Mouse (Mus musculus): Measurements from ENCODE around the gene Dgcr2. TPM values are rescaled to one million over a fixed set of nuclear protein-coding genes. Genes with fewer than 3 reads are reported as not detected.

Dgcr2 gene
- polyA plus RNA-seq, 2 experiments, result 14.2 to 15.5 TPM

- H3K9me3 ChIP-seq (ENCODE audit: control insufficient read depth, low read length), result no peaks in the 10 kb centered on the region
- 2% methylated on average over 73 of the region's 73 CpGs for WGBS (ENCODE audit: insufficient replicate concordance)
- peak overlapping the region; percentile 69 for H3K4me2 ChIP-seq (ENCODE audit: low read depth)
- H3K4me1 ChIP-seq (replicated peaks; ENCODE audit: control insufficient read depth in 2 of 2, insufficient read depth in 2 of 2, low read length in 1 of 2), result no peaks in the 10 kb centered on the region
- peak; percentile 75 for ATAC-seq (ENCODE audit: insufficient read depth)
- DNase-seq (ENCODE audit: low read depth in 3 of 3, low spot score in 3 of 3), result peak; percentile 41 to 51 (median 49)
- TF ChIP-seq CTCF (IDR thresholded peaks at IDR 0.05; ENCODE audit: low read depth) (no peak), EP300 (IDR thresholded peaks at IDR 0.05; ENCODE audit: low read depth) (no peak)
- peaks cover 71% of the 10 kb centered on the region for H3K27me3 ChIP-seq (ENCODE audit: control insufficient read depth, insufficient read depth, low read length)
- no peaks in the 10 kb centered on the region for H3K36me3 ChIP-seq (replicated peaks; ENCODE audit: control insufficient read depth, insufficient read depth, low read depth)
- peak overlapping the region; percentile 21 to 47; a peak in 3 of 4 replicates for H3K4me3 ChIP-seq (ENCODE audit: insufficient read depth in 1 of 2, low read depth in 2 of 2, low read length in 2 of 2)
- no peak overlapping the region for H3K9ac ChIP-seq (replicated peaks)
- H3K27ac ChIP-seq, result no peak overlapping the region
Measured at GRCm38 (mm10) chr16:17807192-17808009, 91.0 kb downstream of the Dgcr2 start.

GRCm38 (mm10) chr16:17806581-17807191, 91.7 kb downstream of the Dgcr2 start:
- no peak for TF ChIP-seq EP300 (IDR thresholded peaks at IDR 0.05; ENCODE audit: low read depth)
- no peak for TF ChIP-seq CTCF (IDR thresholded peaks at IDR 0.05; ENCODE audit: low read depth)
- ATAC-seq (ENCODE audit: insufficient read depth) (peak; percentile 6; the same call in 1 of the 2 replicates), DNase-seq (ENCODE audit: low read depth in 3 of 3, low spot score in 3 of 3) (no peak)
- Histone ChIP-seq H3K9me3 (ENCODE audit: control insufficient read depth, low read length) (no peaks in the 10 kb centered on the region), H3K27me3 (ENCODE audit: control insufficient read depth, insufficient read depth, low read length) (peaks cover 78% of the 10 kb centered on the region), H3K4me3 (ENCODE audit: insufficient read depth in 1 of 2, low read depth in 2 of 2, low read length in 2 of 2) (peak overlapping the region in 1 of 2 experiments; percentile 47; a peak in 2 of 4 replicates), H3K36me3 (replicated peaks; ENCODE audit: control insufficient read depth, insufficient read depth, low read depth) (no peaks in the 10 kb centered on the region), H3K9ac (replicated peaks) (no peak overlapping the region), H3K4me2 (ENCODE audit: low read depth) (peak overlapping the region; percentile 69), H3K27ac (no peak overlapping the region), H3K4me1 (replicated peaks; ENCODE audit: control insufficient read depth in 2 of 2, insufficient read depth in 2 of 2, low read length in 1 of 2) (no peaks in the 10 kb centered on the region)
- WGBS (ENCODE audit: insufficient replicate concordance), result 4% methylated on average over 50 of the region's 50 CpGs

GRCm38 (mm10) chr16:17804982-17805381, 93.4 kb downstream of the Dgcr2 start:
- H3K36me3 ChIP-seq (replicated peaks; ENCODE audit: control insufficient read depth, insufficient read depth, low read depth), result no peaks in the 10 kb centered on the region
- no peaks in the 10 kb centered on the region for H3K9me3 ChIP-seq (ENCODE audit: control insufficient read depth, low read length)
- TF ChIP-seq CTCF (IDR thresholded peaks at IDR 0.05; ENCODE audit: low read depth), result no peak
- no peak for TF ChIP-seq EP300 (IDR thresholded peaks at IDR 0.05; ENCODE audit: low read depth)
- no peak for ATAC-seq (ENCODE audit: insufficient read depth)
- no peak for DNase-seq (ENCODE audit: low read depth in 3 of 3, low spot score in 3 of 3)
- peaks cover 91% of the 10 kb centered on the region for H3K27me3 ChIP-seq (ENCODE audit: control insufficient read depth, insufficient read depth, low read length)
- WGBS (ENCODE audit: insufficient replicate concordance), result 12% methylated on average over 7 of the region's 7 CpGs
- H3K4me1 ChIP-seq (replicated peaks; ENCODE audit: control insufficient read depth in 2 of 2, insufficient read depth in 2 of 2, low read length in 1 of 2), result no peaks in the 10 kb centered on the region
- peak overlapping the region in 1 of 2 experiments; percentile 25; a peak in 2 of 4 replicates for H3K4me3 ChIP-seq (ENCODE audit: insufficient read depth in 1 of 2, low read depth in 2 of 2, low read length in 2 of 2)
- no peak overlapping the region for H3K9ac ChIP-seq (replicated peaks)
- no peak overlapping the region for H3K27ac ChIP-seq
- H3K4me2 ChIP-seq (ENCODE audit: low read depth), result peak overlapping the region; percentile 60

- H3K9ac ChIP-seq (replicated peaks), result no peak overlapping the region; the same call in 1 of the 2 replicates
- ATAC-seq (ENCODE audit: insufficient read depth), result no peak; the same call in 1 of the 2 replicates
- no peaks in the 10 kb centered on the region for H3K4me1 ChIP-seq (replicated peaks; ENCODE audit: control insufficient read depth in 2 of 2, insufficient read depth in 2 of 2, low read length in 1 of 2)
- H3K4me3 ChIP-seq (ENCODE audit: insufficient read depth in 1 of 2, low read depth in 2 of 2, low read length in 2 of 2), result peak overlapping the region in 1 of 2 experiments; percentile 25; a peak in 2 of 4 replicates
- peak overlapping the region; percentile 60 for H3K4me2 ChIP-seq (ENCODE audit: low read depth)
- TF ChIP-seq CTCF (IDR thresholded peaks at IDR 0.05; ENCODE audit: low read depth) (no peak), EP300 (IDR thresholded peaks at IDR 0.05; ENCODE audit: low read depth) (no peak)
- H3K9me3 ChIP-seq (ENCODE audit: control insufficient read depth, low read length), result no peaks in the 10 kb centered on the region
- H3K27ac ChIP-seq, result no peak overlapping the region
- 3% methylated on average over 33 of the region's 33 CpGs for WGBS (ENCODE audit: insufficient replicate concordance)
- no peaks in the 10 kb centered on the region for H3K36me3 ChIP-seq (replicated peaks; ENCODE audit: control insufficient read depth, insufficient read depth, low read depth)
- peaks cover 91% of the 10 kb centered on the region for H3K27me3 ChIP-seq (ENCODE audit: control insufficient read depth, insufficient read depth, low read length)
- no peak for DNase-seq (ENCODE audit: low read depth in 3 of 3, low spot score in 3 of 3)
Measured at GRCm38 (mm10) chr16:17804449-17804912, 93.9 kb downstream of the Dgcr2 start.
